ENCODE assay signal across 8 mouse cellular contexts in the genomic region with DNA sequence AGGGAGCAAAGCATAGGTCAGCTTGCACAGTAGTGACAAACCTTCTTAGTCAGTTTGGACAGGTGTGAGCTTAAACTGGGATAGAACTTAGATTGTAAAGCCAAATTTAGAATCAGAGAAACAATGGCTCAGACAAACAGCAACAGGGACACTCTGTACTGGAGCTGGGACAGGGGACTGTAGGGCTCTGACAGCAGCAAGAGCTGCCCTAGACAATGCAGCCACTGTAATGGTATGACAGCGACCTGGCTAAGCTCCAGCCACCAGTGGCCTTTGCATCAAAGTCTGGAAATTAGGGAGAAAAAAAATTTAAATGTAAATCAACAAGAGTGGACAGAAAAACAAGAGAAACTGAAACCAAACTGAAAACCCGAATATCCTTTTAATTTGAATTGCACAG. TPM values are rescaled to one million over a fixed set of nuclear protein-coding genes. Genes with fewer than 3 reads are reported as not detected.
A peak's percentile ranks its signal among the peaks of the same experiment; 100 is the strongest.
DNase-seq lines count a peak whose midpoint lies in the region; ATAC-seq and TF ChIP-seq lines count a peak whose summit lies in the region.

No protein-coding gene starts in this region.

- no peak overlapping the region for H3ac ChIP-seq in myocyte (ENCODE audit: control insufficient read depth, insufficient read length)

- no peak overlapping the region for H3K9ac ChIP-seq in neural tube, embryonic 14.5 days (replicated peaks; ENCODE audit: low read depth, low read length)
- no peak overlapping the region for H3K9ac ChIP-seq in kidney, embryonic 15.5 days

- H3K4me3 ChIP-seq in neural tube, embryonic 14.5 days (ENCODE audit: low read depth, low read length) = no peak overlapping the region
- H3K4me3 ChIP-seq in kidney, embryonic 15.5 days (replicated peaks) = no peak overlapping the region
- no peak overlapping the region for H3K4me3 ChIP-seq in myocyte

- no peak overlapping the region for H3K27ac ChIP-seq in neural tube, embryonic 14.5 days (ENCODE audit: low read depth, low read length)
- no peak overlapping the region for H3K27ac ChIP-seq in kidney, embryonic 15.5 days

- H3K4me1 ChIP-seq in neural tube, embryonic 14.5 days (ENCODE audit: control insufficient read depth, insufficient read depth, low read length) = no peaks in the 10 kb centered on the region
- peaks cover 21% of the 10 kb centered on the region; the same call in 1 of the 2 replicates for H3K4me1 ChIP-seq in kidney, embryonic 15.5 days

- no peak for ATAC-seq in cerebellum, adult (ENCODE audit: insufficient number of reproducible peaks, low FRiP score, low TSS enrichment)
- peak; percentile 63; the same call in 1 of the 2 replicates for ATAC-seq in neural tube, embryonic 14.5 days (ENCODE audit: low read depth)
- no peak for ATAC-seq in kidney, embryonic 15.5 days (replicated peaks; ENCODE audit: low FRiP score)
- no peak for ATAC-seq in CD4-positive, CD25-positive, alpha-beta regulatory T cell, adult 4 months

- H3K36me3 ChIP-seq in neural tube, embryonic 14.5 days (ENCODE audit: control insufficient read depth, insufficient read depth, low read length) = no peaks in the 10 kb centered on the region
- H3K36me3 ChIP-seq in kidney, embryonic 15.5 days = no peaks in the 10 kb centered on the region
- H3K36me3 ChIP-seq in myocyte (ENCODE audit: control insufficient read depth, insufficient read depth) = no peaks in the 10 kb centered on the region

- no peak overlapping the region for H3K4me2 ChIP-seq in neural tube, embryonic 14.5 days (ENCODE audit: low read depth, low read length)
- H3K4me2 ChIP-seq in kidney, embryonic 15.5 days = peak overlapping the region; percentile 10; the same call in 1 of the 2 replicates
- H3K4me2 ChIP-seq in myocyte (ENCODE audit: low read depth) = peak overlapping the region; percentile 68

- 71% methylated on average over 2 of the region's 2 CpGs for WGBS in neural tube, embryonic 14.5 days
- 53% methylated on average over 2 of the region's 2 CpGs for WGBS in kidney, embryonic 15.5 days

- no peaks in the 10 kb centered on the region for H3K9me3 ChIP-seq in neural tube, embryonic 14.5 days (ENCODE audit: control insufficient read depth, low read length)
- no peaks in the 10 kb centered on the region for H3K9me3 ChIP-seq in kidney, embryonic 15.5 days (replicated peaks)

- H3K79me2 ChIP-seq in myocyte (ENCODE audit: control insufficient read depth, insufficient read depth) = no peaks in the 10 kb centered on the region

- H3K27me3 ChIP-seq in neural tube, embryonic 14.5 days (ENCODE audit: control insufficient read depth, insufficient read depth, low read length) = no peaks in the 10 kb centered on the region
- H3K27me3 ChIP-seq in kidney, embryonic 15.5 days = no peaks in the 10 kb centered on the region
- H3K27me3 ChIP-seq in myocyte (ENCODE audit: control insufficient read depth, insufficient read depth, insufficient read length) = no peaks in the 10 kb centered on the region

- no peak for TF ChIP-seq POLR2A in myocyte (IDR thresholded peaks at IDR 0.05; ENCODE audit: insufficient read length, low read depth)

- DNase-seq in cerebellum, adult 11-12 months = peak; percentile 31
- DNase-seq in neural tube, embryonic 10.5 days (ENCODE audit: extremely low spot score, low spot score) = no peak
- DNase-seq in gastrocnemius, adult 8-10 months (ENCODE audit: low spot score in 2 of 2) = no peak

TF ChIP-seq in myocyte, 11 proteins besides CTCF, POLR2A, EP300 and RAD21:
- TF ChIP-seq SRF (IDR thresholded peaks at IDR 0.05; ENCODE audit: control insufficient read depth, insufficient read length, low read depth) (no peak), CEBPB (IDR thresholded peaks at IDR 0.05; ENCODE audit: insufficient read depth, poor library complexity, severe bottlenecking) (no peak), E2F4 (IDR thresholded peaks at IDR 0.05; ENCODE audit: insufficient read depth) (no peak), MYOD1 (IDR thresholded peaks at IDR 0.05; ENCODE audit: control insufficient read depth in 1 of 3, insufficient read length in 2 of 3, low read depth in 2 of 3) (peak in 1 of 3 experiments; percentile 18), POLR2AphosphoS2 (IDR thresholded peaks at IDR 0.05; ENCODE audit: insufficient read length, low read depth) (no peak)

RNA-seq across cellular contexts. Expression of a gene that starts 53.2 kb away (rescaled TPM):
- polyA plus RNA-seq in neural tube, embryonic 14.5 days (2014; fragmentation: Nextera tagmentation; extraction: Ambion mirVana) = 0.79 and 1.1 TPM in 2 replicates
- polyA plus RNA-seq in kidney, embryonic 15.5 days (2015; fragmentation: Nextera tagmentation; extraction: Ambion mirVana) = 0.12 and 0.14 TPM in 2 replicates
- polyA plus RNA-seq in myocyte (2012; fragmentation: generic; extraction: Trizol) = not detected
- 1 to 10 TPM; 3.0 to 3.9 TPM for polyA plus RNA-seq in CD4-positive, CD25-positive, alpha-beta regulatory T cell, adult 4 months (2017; shearing (Covaris generic))
- total RNA-seq in gastrocnemius, adult 8-10 months (2022) = not detected
